Mouse (Mus musculus) small intestine, adult 2 months (tissue): ENCODE measurements around the gene Abca1. TPM values are rescaled to one million over a fixed set of nuclear protein-coding genes. Genes with fewer than 3 reads are reported as not detected.

Source experiments
- H3K27ac ChIP-seq: fragments of 200-500 bp; 2 replicates; pipeline ENCODE4 v1.5.1; 2012; ENCODE audit warnings: low read depth, low read length, control low read depth, inconsistent platforms; ENCODE audit not compliant: insufficient read depth
- H3K27me3 ChIP-seq: fragments of 200-500 bp; 2 replicates; pipeline ENCODE4 v1.6.1; 2012; ENCODE audit warnings: mild to moderate bottlenecking, moderate library complexity, low read length, inconsistent platforms; ENCODE audit not compliant: control insufficient read depth, insufficient read depth
- H3K36me3 ChIP-seq: fragments of 200-500 bp; 2 replicates; pipeline ENCODE4 v1.6.1; 2012; ENCODE audit warnings: mild to moderate bottlenecking, low read length, control low read depth, inconsistent platforms; ENCODE audit not compliant: control insufficient read depth, insufficient read depth
- H3K4me1 ChIP-seq: fragments of 200-500 bp; 2 replicates; pipeline ENCODE4 v1.6.1; 2012; ENCODE audit warnings: low read length, inconsistent platforms, mixed read lengths; ENCODE audit not compliant: control insufficient read depth, insufficient read depth, insufficient read length
- H3K4me3 ChIP-seq: fragments of 200-500 bp; 2 replicates; pipeline ENCODE4 v1.5.1; 2012; ENCODE audit warnings: low read depth, mild to moderate bottlenecking, control low read depth, inconsistent platforms, low read length, moderate library complexity
- CTCF ChIP-seq: fragments of 200-500 bp; IDR thresholded peaks from 2 replicates; pipeline ENCODE4 v1.5.1; 2012; ENCODE audit warnings: low read depth, mild to moderate bottlenecking, control low read depth, inconsistent platforms, low read length, moderate library complexity, mixed read lengths; ENCODE audit not compliant: insufficient replicate concordance, insufficient read length; ENCODE audit errors: extremely low read depth
- POLR2A ChIP-seq: fragments of 200-500 bp; IDR thresholded peaks from 2 replicates; pipeline ENCODE4 v1.6.1; 2012; ENCODE audit warnings: low read depth, mild to moderate bottlenecking, control low read depth, inconsistent platforms, low read length, moderate library complexity
- WGBS: fragments of 180-500 bp; shearing (Covaris S2); methylation state at CpG from one replicate; pipeline ENCODE4 v1.1.7; 2018; 5-methylcytosine and 5-hydroxymethylcytosine counted together
- polyA plus RNA-seq: library from polyadenylated mRNA; depleted of rRNA; stranded (reverse); fragments of >200 nt; gene quantifications from 2 replicates; pipeline ENCODE4 v1.2.3, GENCODE M21; 2012; rRNA removed

The Abca1 gene
- polyA plus RNA-seq, 1 experiment, result 2.8 TPM

- no peaks in the 10 kb centered on the region for H3K4me1 ChIP-seq
- 95% methylated on average over 6 of the region's 6 CpGs for WGBS
- TF ChIP-seq POLR2A (no peak), CTCF (no peak)
- no peak overlapping the region for H3K4me3 ChIP-seq
- no peak overlapping the region for H3K27ac ChIP-seq
- H3K27me3 ChIP-seq, result no peaks in the 10 kb centered on the region
- H3K36me3 ChIP-seq, result no peaks in the 10 kb centered on the region
Observed at GRCm38 (mm10) chr4:52999449-52999848, 160.2 kb downstream of the Abca1 start.

GRCm38 (mm10) chr4:52989248-52989647 lies 170.4 kb downstream of the Abca1 start, which contains the start of gene Nipsnap3a:
Nipsnap3a (plus strand) TSS chr4:52989272.
- Histone ChIP-seq H3K4me1 (no peaks in the 10 kb centered on the region), H3K4me3 (no peak within 1 kb of the TSS), H3K36me3 (no peaks in the 10 kb centered on the region), H3K27ac (no peak within 1 kb of the TSS), H3K27me3 (no peaks in the 10 kb centered on the region; the same call in 1 of the 2 replicates)
- TF ChIP-seq CTCF (no peak), POLR2A (no peak)
- 27% methylated on average over 12 of the region's 12 CpGs for whole genome bisulfite sequencing

- TF ChIP-seq POLR2A (no peak), CTCF (no peak)
Observed at GRCm38 (mm10) chr4:52986266-52986665, 173.4 kb downstream of the Abca1 start.

DNA sequence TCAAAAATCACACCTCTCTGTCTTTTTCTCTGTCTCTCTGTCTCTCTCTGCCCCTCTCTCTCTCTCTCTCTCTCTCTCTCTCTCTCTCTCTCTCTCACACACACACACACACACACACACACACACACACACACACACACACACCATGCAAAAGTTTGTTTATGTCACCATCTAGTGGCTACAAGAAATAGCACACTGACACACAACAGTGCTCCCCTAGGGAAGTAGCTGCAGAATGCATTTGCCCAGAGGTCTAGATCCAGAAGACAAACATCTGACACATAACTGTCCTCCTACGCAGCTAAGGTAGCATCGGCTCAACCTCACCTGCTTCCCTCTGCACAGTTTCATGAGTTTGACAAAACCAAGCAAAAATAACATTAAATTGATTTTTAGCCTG lies 174.5 kb downstream of the Abca1 start:
- WGBS, result 65% methylated on average over 2 of the region's 2 CpGs
- no peak for TF ChIP-seq CTCF
- TF ChIP-seq POLR2A, result no peak
- Histone ChIP-seq H3K36me3 (no peaks in the 10 kb centered on the region), H3K4me3 (no peak overlapping the region), H3K27ac (no peak overlapping the region), H3K27me3 (no peaks in the 10 kb centered on the region; the same call in 1 of the 2 replicates), H3K4me1 (no peaks in the 10 kb centered on the region)

More at GRCm38 (mm10) chr4:52986266-52986665, 173.4 kb downstream of the Abca1 start:
- 85% methylated on average over 2 of the region's 2 CpGs for WGBS
- Histone ChIP-seq H3K4me3 (no peak overlapping the region), H3K27me3 (no peaks in the 10 kb centered on the region; the same call in 1 of the 2 replicates), H3K4me1 (no peaks in the 10 kb centered on the region), H3K27ac (no peak overlapping the region), H3K36me3 (no peaks in the 10 kb centered on the region)

Other genes with a start within 250 kb of the Abca1 start
- not detected in 2 replicates for gene Olfr272, start 240.7 kb downstream of the Abca1 start, polyA plus RNA-seq
- not detected in 2 replicates for gene Olfr270, start 195.3 kb downstream of the Abca1 start, polyA plus RNA-seq
- gene Nipsnap3a, start 170.6 kb downstream of the Abca1 start, polyA plus RNA-seq, result not detected in 2 replicates
- 24.1 and 54.7 TPM in 2 replicates for gene Nipsnap3b, start 148.0 kb downstream of the Abca1 start, polyA plus RNA-seq